Mouse (Mus musculus) midbrain, postnatal 0 days (tissue): ENCODE data around the gene Prkd1. TPM values are rescaled to one million over a fixed set of nuclear protein-coding genes. Genes with fewer than 3 reads are reported as not detected.

Source experiments
- ATAC-seq: fragments of 200-750 bp; cut with Nextera tagmentation; 2 replicates; pipeline ENCODE4 v1.8.0; 2017; ENCODE audit warnings: moderate number of reproducible peaks, mild to moderate bottlenecking, moderate TSS enrichment, moderate library complexity; ENCODE audit not compliant: low FRiP score
- DNase-seq: peaks from one replicate; pipeline ENCODE4 v3.0.0-alpha.2; 2015; ENCODE audit warnings: low spot score
- H3K27ac ChIP-seq: fragments of 300-500 bp; sonication (generic); 2 replicates; pipeline ENCODE4 v1.5.1; 2014; ENCODE audit warnings: low read depth, mild to moderate bottlenecking, low read length, mixed read lengths
- H3K27me3 ChIP-seq: fragments of 300-500 bp; sonication (generic); 2 replicates; pipeline ENCODE4 v1.6.1; 2014; ENCODE audit warnings: low read length, control low read depth, mixed read lengths; ENCODE audit not compliant: insufficient read depth
- H3K36me3 ChIP-seq: fragments of 300-500 bp; sonication (generic); 2 replicates; pipeline ENCODE4 v1.6.1; 2014; ENCODE audit warnings: low read length, control low read depth, mixed read lengths; ENCODE audit not compliant: insufficient read depth
- H3K4me1 ChIP-seq: fragments of 300-500 bp; sonication (generic); 2 replicates; pipeline ENCODE4 v1.6.1; 2014; ENCODE audit warnings: mild to moderate bottlenecking, control low read depth, antibody characterized with exemption, low read length, mixed read lengths; ENCODE audit not compliant: insufficient read depth
- H3K4me2 ChIP-seq: fragments of 300-500 bp; sonication (generic); 2 replicates; pipeline ENCODE4 v1.6.1; 2014; ENCODE audit warnings: low read depth, mild to moderate bottlenecking, low read length, mixed read lengths; ENCODE audit not compliant: poor library complexity, severe bottlenecking
- H3K4me3 ChIP-seq: fragments of 300-500 bp; sonication (generic); 2 replicates; pipeline ENCODE4 v1.5.1; 2014; ENCODE audit warnings: low read depth, mild to moderate bottlenecking, low read length, moderate library complexity
- H3K9ac ChIP-seq: fragments of 300-500 bp; sonication (generic); replicated peaks from 2 replicates; pipeline ENCODE4 v1.6.1; 2014; ENCODE audit warnings: mild to moderate bottlenecking, low read length, moderate library complexity, mixed read lengths; ENCODE audit not compliant: poor library complexity, severe bottlenecking
- H3K9me3 ChIP-seq: fragments of 300-500 bp; sonication (generic); 2 replicates; pipeline ENCODE4 v1.6.1; 2016; ENCODE audit warnings: low read length, control low read depth
- CTCF ChIP-seq: IDR thresholded peaks from 2 replicates; pipeline ENCODE4 v1.5.1; 2016; ENCODE audit warnings: antibody characterized with exemption, mild to moderate bottlenecking
- WGBS: fragments of 180-500 bp; shearing (Covaris S2); extraction: QIAGEN DNeasy Blood & Tissue Kit; methylation state at CpG from one replicate; pipeline ENCODE4 v1.1.7; 2014; 5-methylcytosine and 5-hydroxymethylcytosine counted together
- polyA plus RNA-seq: library from polyadenylated mRNA; unstranded; fragments of >200 nt; fragmentation: Nextera tagmentation; extraction: Ambion mirVana; gene quantifications from 2 replicates; pipeline ENCODE4 v1.2.1, GENCODE M21; 2015
- total RNA-seq: library from RNA; depleted of rRNA; stranded (reverse); fragments of >200 nt; gene quantifications from 2 replicates; pipeline ENCODE4 v1.2.3, GENCODE M21; 2014

The Prkd1 gene
- total and polyA plus RNA-seq, 2 experiments from 2014 or later = 2.2 to 3.1 TPM

GRCm38 (mm10) chr12:50430129-50430703 lies 218.7 kb downstream of the Prkd1 start:
- no peaks in the 10 kb centered on the region for H3K9me3 ChIP-seq
- H3K27me3 ChIP-seq = no peaks in the 10 kb centered on the region
- no peak for TF ChIP-seq CTCF
- H3K9ac ChIP-seq = no peak overlapping the region
- H3K27ac ChIP-seq = no peak overlapping the region
- H3K36me3 ChIP-seq = no peaks in the 10 kb centered on the region
- ATAC-seq (no peak), DNase-seq (peak; percentile 1)
- no peaks in the 10 kb centered on the region for H3K4me1 ChIP-seq
- WGBS = 36% methylated on average over 5 of the region's 5 CpGs
- H3K4me2 ChIP-seq = no peak overlapping the region
- no peak overlapping the region for H3K4me3 ChIP-seq

- H3K4me3 ChIP-seq = no peak overlapping the region
- no peak overlapping the region for H3K9ac ChIP-seq
- ATAC-seq (peak; percentile 49; the same call in 1 of the 2 replicates), DNase-seq (peak; percentile 71)
- no peak overlapping the region for H3K27ac ChIP-seq
- no peaks in the 10 kb centered on the region for H3K4me1 ChIP-seq
- no peaks in the 10 kb centered on the region for H3K9me3 ChIP-seq
- H3K36me3 ChIP-seq = no peaks in the 10 kb centered on the region
- no peak for TF ChIP-seq CTCF
- 57% methylated on average over 11 of the region's 11 CpGs for WGBS
- H3K4me2 ChIP-seq = no peak overlapping the region
- H3K27me3 ChIP-seq = no peaks in the 10 kb centered on the region
These were observed 296.5 kb downstream of the Prkd1 start for GRCm38 (mm10) chr12:50352404-50352803.

- Histone ChIP-seq H3K4me1 (no peaks in the 10 kb centered on the region), H3K9ac (no peak overlapping the region), H3K36me3 (no peaks in the 10 kb centered on the region), H3K27me3 (no peaks in the 10 kb centered on the region), H3K27ac (no peak overlapping the region), H3K4me3 (no peak overlapping the region), H3K4me2 (no peak overlapping the region), H3K9me3 (no peaks in the 10 kb centered on the region)
- ATAC-seq = no peak
- peak; percentile 50 for DNase-seq
- WGBS = 17% methylated on average over 4 of the region's 4 CpGs
- TF ChIP-seq CTCF = no peak
These were observed 315.7 kb downstream of the Prkd1 start for GRCm38 (mm10) chr12:50333182-50333581.

- peak; percentile 53 for DNase-seq
- Histone ChIP-seq H3K9ac (no peak overlapping the region), H3K4me2 (no peak overlapping the region), H3K9me3 (no peaks in the 10 kb centered on the region), H3K4me3 (no peak overlapping the region), H3K27ac (no peak overlapping the region), H3K36me3 (no peaks in the 10 kb centered on the region), H3K27me3 (no peaks in the 10 kb centered on the region), H3K4me1 (no peaks in the 10 kb centered on the region)
- TF ChIP-seq CTCF = peak; percentile 76
- ATAC-seq = no peak
These were observed 334.3 kb downstream of the Prkd1 start for GRCm38 (mm10) chr12:50314634-50315033.

- WGBS = 70% methylated on average over 3 of the region's 3 CpGs
- no peaks in the 10 kb centered on the region for H3K36me3 ChIP-seq
- H3K27me3 ChIP-seq = no peaks in the 10 kb centered on the region
- ATAC-seq = no peak
- no peak overlapping the region for H3K9ac ChIP-seq
- no peak for DNase-seq
- no peak for TF ChIP-seq CTCF
- H3K4me1 ChIP-seq = no peaks in the 10 kb centered on the region
- no peaks in the 10 kb centered on the region for H3K9me3 ChIP-seq
- no peak overlapping the region for H3K27ac ChIP-seq
- H3K4me2 ChIP-seq = no peak overlapping the region
- H3K4me3 ChIP-seq = no peak overlapping the region
These were observed 339.6 kb downstream of the Prkd1 start for GRCm38 (mm10) chr12:50309276-50309675.

- Histone ChIP-seq H3K36me3 (no peaks in the 10 kb centered on the region), H3K9ac (no peak overlapping the region), H3K9me3 (no peaks in the 10 kb centered on the region), H3K4me3 (no peak overlapping the region), H3K27me3 (no peaks in the 10 kb centered on the region), H3K4me2 (no peak overlapping the region), H3K4me1 (no peaks in the 10 kb centered on the region), H3K27ac (no peak overlapping the region)
- WGBS = 26% methylated on average over 1 of the region's 1 CpGs
- peak; percentile 72 for TF ChIP-seq CTCF
- 0 out of 2 replicates have a peak, but pooled peaks have one; percentile 63 for ATAC-seq
- DNase-seq = peak; percentile 74
These were observed 347.6 kb downstream of the Prkd1 start for GRCm38 (mm10) chr12:50301334-50301733.
